Mouse (Mus musculus) lung, embryonic 16.5 days (tissue): Measurements from ENCODE around the gene Acaa1b. TPM values are rescaled to one million over a fixed set of nuclear protein-coding genes. Genes with fewer than 3 reads are reported as not detected.
A peak's percentile ranks its signal among the peaks of the same experiment; 100 is the strongest.

Experiments
- ATAC-seq: fragments of 200-750 bp; cut with Nextera tagmentation; 2 replicates; pipeline ENCODE4 v1.8.0; 2017; ENCODE audit warnings: low read depth, mild to moderate bottlenecking, moderate library complexity
- H3K27ac ChIP-seq: fragments of 300-500 bp; sonication (generic); 2 replicates; pipeline ENCODE4 v1.5.1; 2014; ENCODE audit warnings: mild to moderate bottlenecking, control low read depth, low read length
- H3K27me3 ChIP-seq: fragments of 300-500 bp; sonication (generic); 2 replicates; pipeline ENCODE4 v1.6.1; 2014; ENCODE audit warnings: low read depth, low read length, mixed read lengths; ENCODE audit not compliant: control insufficient read depth, insufficient read depth
- H3K36me3 ChIP-seq: fragments of 300-500 bp; sonication (generic); 2 replicates; pipeline ENCODE4 v1.6.1; 2014; ENCODE audit warnings: low read length; ENCODE audit not compliant: control insufficient read depth, insufficient read depth
- H3K4me1 ChIP-seq: fragments of 300-500 bp; sonication (generic); replicated peaks from 2 replicates; pipeline ENCODE4 v1.6.1; 2014; ENCODE audit warnings: low read length, mixed read lengths; ENCODE audit not compliant: control insufficient read depth, insufficient read depth
- H3K4me2 ChIP-seq: fragments of 300-500 bp; sonication (generic); 2 replicates; pipeline ENCODE4 v1.6.1; 2014; ENCODE audit warnings: low read depth, low read length, control low read depth
- H3K4me3 ChIP-seq: fragments of 300-500 bp; sonication (generic); 2 replicates; pipeline ENCODE4 v1.5.1; 2014; ENCODE audit warnings: mild to moderate bottlenecking, low read length, control low read depth
- H3K9ac ChIP-seq: fragments of 300-500 bp; sonication (generic); 2 replicates; pipeline ENCODE4 v1.6.1; 2014; ENCODE audit warnings: low read length, control low read depth
- H3K9me3 ChIP-seq: fragments of 300-500 bp; sonication (generic); 2 replicates; pipeline ENCODE4 v1.6.1; 2016; ENCODE audit warnings: low read length; ENCODE audit not compliant: control insufficient read depth
- WGBS: fragments of 180-500 bp; shearing (Covaris S2); extraction: QIAGEN DNeasy Blood & Tissue Kit; methylation state at CpG from one replicate; pipeline ENCODE4 v1.1.7; 2014; 5-methylcytosine and 5-hydroxymethylcytosine counted together
- polyA plus RNA-seq: library from polyadenylated mRNA; unstranded; fragments of >200 nt; fragmentation: Nextera tagmentation; extraction: Ambion mirVana; gene quantifications from 2 replicates; pipeline ENCODE4 v1.2.1, GENCODE M21; 2015

Acaa1b gene
- polyA plus RNA-seq, 1 experiment from 2014 or later, result 1.3 TPM

DNA sequence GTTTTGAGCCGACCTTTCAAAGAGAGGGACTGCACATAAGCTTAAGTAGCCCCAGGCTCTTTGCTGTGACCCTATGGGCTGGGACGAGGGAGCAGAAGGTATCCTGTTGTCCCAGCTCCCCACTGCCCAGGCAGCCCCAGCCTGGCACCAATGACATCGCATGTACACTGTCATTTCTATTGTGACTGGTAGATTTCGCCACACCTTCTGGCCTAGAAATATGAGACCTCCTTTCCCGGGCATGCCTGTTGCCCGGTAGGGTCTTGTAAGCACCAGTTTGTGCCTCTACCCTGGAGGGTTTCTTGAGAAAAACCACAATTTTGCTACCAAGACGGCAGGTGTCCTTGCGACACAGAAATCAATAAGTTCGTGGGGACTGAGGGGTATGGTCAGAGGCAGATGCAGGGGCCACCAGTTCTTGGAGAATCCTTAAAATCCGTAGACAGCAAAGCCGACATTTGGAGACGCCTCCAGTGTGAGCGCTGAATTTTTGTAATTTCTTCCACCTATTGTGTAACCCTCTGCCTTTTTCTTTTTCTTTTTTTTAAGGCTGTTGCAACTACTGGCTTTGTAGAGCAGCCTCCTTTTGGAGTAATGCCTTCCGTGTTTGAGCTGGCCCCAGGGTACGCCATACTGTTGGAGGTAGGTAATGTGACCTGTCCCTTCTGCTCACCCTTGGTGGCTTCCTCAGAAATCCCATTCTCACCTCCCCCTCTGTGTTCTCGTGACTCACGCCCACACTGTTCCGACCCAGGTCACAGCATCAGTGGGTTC lies 34.1 kb downstream of the Acaa1b start:
- no peaks in the 10 kb centered on the region for H3K4me1 ChIP-seq
- H3K27me3 ChIP-seq, result no peaks in the 10 kb centered on the region
- no peak for ATAC-seq
- no peaks in the 10 kb centered on the region for H3K36me3 ChIP-seq
- H3K4me3 ChIP-seq, result no peak overlapping the region
- H3K27ac ChIP-seq, result no peak overlapping the region
- H3K4me2 ChIP-seq, result no peak overlapping the region
- 75% methylated on average over 18 of the region's 18 CpGs for WGBS
- no peaks in the 10 kb centered on the region for H3K9me3 ChIP-seq
- no peak overlapping the region for H3K9ac ChIP-seq

DNA sequence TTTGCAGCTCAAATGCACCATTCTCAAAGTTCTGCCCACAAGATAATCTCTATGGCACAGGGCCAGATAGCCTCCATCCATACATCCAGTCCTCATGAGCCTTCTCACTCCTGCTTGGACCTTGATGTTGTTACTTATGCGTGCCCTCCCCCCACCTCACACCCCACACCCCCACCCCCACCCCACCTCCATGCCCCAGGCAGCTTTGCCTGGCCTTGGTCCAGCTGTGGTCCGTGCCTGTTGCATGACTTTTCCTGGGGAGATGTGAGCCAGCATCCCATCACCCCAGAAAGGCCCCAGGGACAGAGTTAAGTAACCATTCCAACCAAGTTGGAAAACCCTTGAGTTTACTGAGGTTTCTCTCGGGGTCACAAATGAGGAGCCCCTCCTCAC lies 36.7 kb downstream of the Acaa1b start:
- ATAC-seq, result no peak
- WGBS, result 62% methylated on average over 3 of the region's 3 CpGs
- H3K27me3 ChIP-seq, result no peaks in the 10 kb centered on the region
- H3K4me3 ChIP-seq, result no peak overlapping the region
- H3K4me2 ChIP-seq, result no peak overlapping the region
- H3K36me3 ChIP-seq, result no peaks in the 10 kb centered on the region
- no peaks in the 10 kb centered on the region for H3K9me3 ChIP-seq
- H3K4me1 ChIP-seq, result no peaks in the 10 kb centered on the region
- no peak overlapping the region for H3K9ac ChIP-seq
- H3K27ac ChIP-seq, result no peak overlapping the region

DNA sequence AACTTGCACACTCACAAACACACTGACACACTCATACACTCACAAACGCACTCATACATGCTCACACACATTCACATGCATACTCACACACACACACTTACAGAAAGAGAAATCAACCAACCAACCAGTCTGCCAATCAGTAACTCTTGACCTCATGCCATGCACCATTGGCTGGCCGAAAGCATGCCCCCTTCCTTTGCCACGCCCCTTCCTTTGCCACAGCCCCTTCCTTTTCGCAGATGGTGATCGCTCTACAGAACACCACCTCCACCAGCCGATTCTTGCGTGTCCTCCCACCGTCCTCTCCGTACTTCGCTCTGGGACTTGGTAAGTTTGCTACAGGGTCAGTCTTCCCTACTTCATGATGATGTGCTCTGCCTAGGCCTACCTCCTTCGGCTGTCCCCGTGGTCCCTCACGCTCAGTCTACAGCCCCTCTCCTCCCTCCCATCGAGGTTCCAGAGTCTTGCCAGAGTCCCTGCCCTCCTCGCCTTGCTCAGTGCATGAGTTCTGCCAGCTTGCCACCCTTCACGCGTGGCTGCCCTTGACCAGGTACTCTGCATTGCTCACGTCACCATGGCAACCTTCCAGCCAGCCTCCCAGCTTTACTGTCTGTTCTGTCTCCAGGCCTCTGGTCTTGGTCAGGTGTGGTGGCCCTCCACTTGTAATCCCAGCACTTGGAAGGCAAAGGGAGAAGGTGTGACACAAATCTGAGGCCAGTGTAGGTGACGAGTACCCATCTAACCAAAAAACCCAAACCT lies 37.3 kb downstream of the Acaa1b start:
- H3K36me3 ChIP-seq, result no peaks in the 10 kb centered on the region
- H3K4me3 ChIP-seq, result no peak overlapping the region
- H3K27ac ChIP-seq, result no peak overlapping the region
- no peaks in the 10 kb centered on the region for H3K4me1 ChIP-seq
- no peak overlapping the region for H3K9ac ChIP-seq
- no peak for ATAC-seq
- no peaks in the 10 kb centered on the region for H3K9me3 ChIP-seq
- no peaks in the 10 kb centered on the region for H3K27me3 ChIP-seq
- H3K4me2 ChIP-seq, result no peak overlapping the region
- 83% methylated on average over 19 of the region's 19 CpGs for WGBS

DNA sequence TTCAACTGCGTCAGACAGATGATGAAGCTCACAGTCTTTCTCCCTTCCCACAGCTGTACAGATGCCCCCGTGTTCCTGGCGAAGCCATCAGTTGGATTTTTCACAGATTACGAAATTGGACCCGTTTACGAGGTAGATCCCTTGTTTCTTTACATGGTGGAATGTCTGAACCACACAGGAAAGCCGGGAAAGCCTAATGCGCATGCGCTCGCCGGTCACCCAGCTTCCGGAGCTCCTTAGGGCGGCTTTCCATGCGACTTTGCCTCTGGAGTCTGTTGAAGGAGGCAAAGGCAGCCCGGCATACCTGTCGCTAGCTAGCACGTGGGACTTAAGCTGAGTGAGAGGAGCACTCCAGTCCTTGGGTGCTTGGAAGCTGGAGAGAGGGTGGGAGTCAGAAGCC lies 42.0 kb downstream of the Acaa1b start:
- H3K36me3 ChIP-seq, result no peaks in the 10 kb centered on the region
- ATAC-seq, result no peak
- no peak overlapping the region for H3K9ac ChIP-seq
- H3K4me1 ChIP-seq, result peaks cover 2% of the 10 kb centered on the region; the same call in 1 of the 2 replicates
- H3K27me3 ChIP-seq, result no peaks in the 10 kb centered on the region
- no peak overlapping the region for H3K27ac ChIP-seq
- H3K4me2 ChIP-seq, result no peak overlapping the region
- H3K9me3 ChIP-seq, result no peaks in the 10 kb centered on the region
- 77% methylated on average over 17 of the region's 17 CpGs for WGBS
- H3K4me3 ChIP-seq, result no peak overlapping the region

DNA sequence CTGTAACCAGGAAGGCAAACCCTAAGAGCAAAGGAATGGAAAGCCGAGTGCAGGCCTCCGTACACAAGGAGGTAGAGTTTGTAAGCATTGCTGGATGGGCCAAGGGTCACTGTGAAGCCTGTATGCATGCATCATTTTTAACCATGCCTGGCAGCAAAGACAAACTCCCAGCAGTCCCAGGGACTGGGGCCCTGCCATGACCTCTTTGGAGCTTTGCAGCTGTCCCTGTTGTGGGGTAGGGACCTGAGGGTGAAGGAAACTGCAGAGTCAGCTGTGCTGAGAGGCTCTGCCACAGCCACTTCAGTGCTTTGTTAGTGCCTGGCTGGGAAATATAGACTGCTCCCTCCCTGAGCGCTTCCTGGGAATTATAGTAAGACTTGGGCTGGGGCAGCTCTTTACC lies 46.3 kb downstream of the Acaa1b start:
- Histone ChIP-seq H3K9ac (no peak overlapping the region), H3K36me3 (no peaks in the 10 kb centered on the region), H3K27ac (no peak overlapping the region), H3K4me1 (peaks cover 2% of the 10 kb centered on the region; the same call in 1 of the 2 replicates), H3K27me3 (no peaks in the 10 kb centered on the region), H3K9me3 (no peaks in the 10 kb centered on the region), H3K4me2 (no peak overlapping the region), H3K4me3 (no peak overlapping the region)
- WGBS, result 30% methylated on average over 3 of the region's 3 CpGs
- no peak for ATAC-seq

DNA sequence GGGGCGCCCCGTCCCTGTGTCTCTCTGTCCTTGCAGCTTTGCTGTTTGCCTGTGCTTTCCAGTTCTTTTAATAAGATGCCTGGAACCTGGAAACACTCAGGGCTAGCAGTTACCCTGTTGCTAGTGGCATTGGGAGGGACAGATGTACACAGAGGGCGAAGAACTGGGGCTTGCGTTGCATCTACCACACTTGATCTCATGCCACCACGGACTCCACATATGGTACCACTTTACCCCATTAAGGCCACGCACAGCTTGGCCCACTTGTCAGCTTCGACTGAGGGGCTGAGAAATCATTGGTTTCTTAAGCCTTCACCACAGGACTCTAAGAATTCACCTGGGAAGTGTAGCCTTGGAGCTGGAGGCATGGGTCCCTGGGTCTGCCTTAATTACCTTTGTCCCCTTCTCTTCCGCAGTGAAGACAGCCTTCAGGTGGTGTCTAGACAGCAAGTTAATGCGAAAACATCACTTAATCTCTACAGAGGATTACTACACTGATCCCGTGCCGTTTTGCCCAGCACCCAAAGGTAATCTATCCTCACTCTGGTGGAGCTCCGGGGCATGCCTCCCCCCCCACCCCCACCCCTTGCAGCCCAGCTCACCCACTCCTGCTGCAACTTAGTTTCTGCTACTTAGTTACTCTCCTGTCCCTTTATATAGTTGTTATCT lies 47.1 kb downstream of the Acaa1b start:
- H3K27ac ChIP-seq, result no peak overlapping the region
- no peaks in the 10 kb centered on the region for H3K9me3 ChIP-seq
- no peak overlapping the region for H3K4me3 ChIP-seq
- H3K4me2 ChIP-seq, result no peak overlapping the region
- WGBS, result 50% methylated on average over 12 of the region's 12 CpGs
- H3K27me3 ChIP-seq, result no peaks in the 10 kb centered on the region
- peaks cover 2% of the 10 kb centered on the region; the same call in 1 of the 2 replicates for H3K4me1 ChIP-seq
- no peak for ATAC-seq
- no peak overlapping the region for H3K9ac ChIP-seq
- no peaks in the 10 kb centered on the region for H3K36me3 ChIP-seq

DNA sequence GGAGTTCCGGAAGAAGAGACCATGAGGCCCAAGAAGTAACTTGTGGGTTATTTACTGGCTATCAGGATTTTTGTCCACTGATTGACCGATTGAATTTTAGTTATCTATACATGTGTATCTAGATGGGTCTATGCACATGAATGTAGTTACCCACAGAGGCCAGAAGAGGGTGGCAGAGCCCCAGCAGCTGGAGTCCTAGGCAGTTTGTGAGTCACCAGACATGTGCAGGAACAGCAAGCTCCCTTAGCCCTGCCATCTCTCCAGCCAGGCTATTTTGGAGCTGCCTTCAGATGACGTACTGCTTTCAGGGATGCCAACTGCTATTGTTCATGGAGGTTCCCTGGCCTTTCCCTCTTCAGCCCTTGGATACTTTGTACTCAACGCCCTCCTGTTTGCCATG lies 49.3 kb downstream of the Acaa1b start:
- no peaks in the 10 kb centered on the region for H3K36me3 ChIP-seq
- H3K9me3 ChIP-seq, result no peaks in the 10 kb centered on the region
- peaks cover 6% of the 10 kb centered on the region; the same call in 1 of the 2 replicates for H3K4me1 ChIP-seq
- H3K4me2 ChIP-seq, result no peak overlapping the region
- no peak overlapping the region for H3K27ac ChIP-seq
- no peak overlapping the region for H3K9ac ChIP-seq
- WGBS, result 84% methylated on average over 4 of the region's 4 CpGs
- no peak for ATAC-seq
- no peak overlapping the region for H3K4me3 ChIP-seq
- H3K27me3 ChIP-seq, result no peaks in the 10 kb centered on the region

DNA sequence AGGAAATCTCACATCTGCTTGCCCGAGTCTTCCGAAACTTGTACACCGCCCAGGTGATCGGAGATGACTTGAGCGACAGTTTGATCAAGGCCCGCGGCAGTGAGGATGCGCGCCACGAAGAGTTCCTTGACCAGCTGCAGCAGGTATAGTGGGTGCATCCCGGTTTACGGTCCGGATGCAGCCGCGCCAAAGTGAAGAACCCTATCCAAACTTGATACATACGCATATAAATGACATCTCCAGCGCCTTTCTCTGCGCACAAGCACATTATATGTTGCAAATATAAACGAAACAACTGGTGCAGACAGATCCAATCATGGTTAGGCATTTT lies 54.1 kb downstream of the Acaa1b start:
- H3K9me3 ChIP-seq, result no peaks in the 10 kb centered on the region
- H3K36me3 ChIP-seq, result no peaks in the 10 kb centered on the region
- H3K27me3 ChIP-seq, result no peaks in the 10 kb centered on the region
- H3K4me3 ChIP-seq, result peak overlapping the region; percentile 60
- ATAC-seq, result no peak
- 3% methylated on average over 19 of the region's 19 CpGs for WGBS
- H3K4me1 ChIP-seq, result peaks cover 9% of the 10 kb centered on the region
- H3K27ac ChIP-seq, result no peak overlapping the region
- peak overlapping the region; percentile 51 for H3K9ac ChIP-seq
- H3K4me2 ChIP-seq, result peak overlapping the region; percentile 93
